Mouse (Mus musculus): ENCODE results near the gene Gm4881.

The Gm4881 gene

DNA sequence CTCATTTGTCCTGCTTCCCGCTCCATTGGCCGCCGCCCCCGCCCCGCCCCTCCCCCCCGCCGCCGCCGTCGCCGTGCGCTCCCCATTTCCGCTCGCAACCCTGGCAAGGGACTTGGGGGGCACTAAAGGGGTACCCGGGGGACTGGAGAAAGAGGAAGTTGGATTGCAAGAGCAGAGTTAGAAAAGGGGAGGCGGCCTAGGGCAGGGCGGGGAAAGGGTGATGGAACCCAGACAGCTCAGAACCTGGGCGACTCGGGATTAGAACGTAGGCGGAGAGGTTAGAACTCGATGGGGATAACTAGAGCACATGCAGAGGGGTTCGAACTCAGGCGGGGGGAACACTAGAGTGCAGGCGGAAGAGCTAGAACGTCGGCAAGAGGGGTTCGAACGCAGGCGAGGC, 10.2 kb upstream of the Gm4881 start:
- peak in 1 of 2 experiments; percentile 68 for DNase-seq (ENCODE audit: low spot score in 2 of 2)

- DNase-seq (ENCODE audit: low spot score in 2 of 2) = no peak
Measured at GRCm38 (mm10) chr7:24953966-24954365, 9.7 kb upstream of the Gm4881 start.

DNA sequence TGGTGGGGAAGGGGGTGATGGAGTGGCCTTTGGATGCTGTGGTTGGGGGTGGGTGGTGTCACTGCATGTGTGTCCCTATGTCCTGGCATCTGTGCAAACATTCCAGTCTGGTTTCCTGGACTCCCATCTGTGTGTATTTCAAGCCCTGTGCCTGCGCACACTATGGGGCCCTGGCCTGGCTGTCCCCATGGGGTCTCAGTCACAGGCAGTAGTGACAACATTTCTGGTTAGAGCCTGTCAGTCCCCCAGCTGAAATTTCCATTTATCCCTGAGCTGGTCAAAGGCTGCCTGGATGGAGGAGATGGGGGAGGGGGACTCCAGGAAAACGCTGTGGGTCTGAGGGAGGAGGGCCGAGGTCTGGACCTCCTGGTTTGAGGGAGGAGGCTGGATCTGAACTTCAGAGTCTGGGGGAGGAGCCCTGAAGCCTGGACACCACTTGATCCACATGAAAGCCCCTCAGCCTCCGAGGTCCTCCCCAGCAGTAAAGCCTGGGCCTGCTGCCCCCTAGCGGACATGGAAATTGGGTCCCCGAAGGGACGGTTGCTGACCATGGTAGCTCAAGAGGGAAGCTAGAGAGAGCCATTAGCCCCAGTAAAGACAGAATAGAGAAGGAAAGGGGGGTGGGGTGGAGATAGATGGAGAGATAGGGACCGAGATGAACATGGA, 5.8 kb upstream of the Gm4881 start:
- DNase-seq (ENCODE audit: low spot score in 2 of 2) = peak; percentile 61 to 79

- no peak for DNase-seq (ENCODE audit: low spot score in 2 of 2)
Measured at GRCm38 (mm10) chr7:24948774-24949173, 4.5 kb upstream of the Gm4881 start.

- no peak for DNase-seq (ENCODE audit: low spot score in 2 of 2)
Measured at GRCm38 (mm10) chr7:24947316-24948048, 3.2 kb upstream of the Gm4881 start.

- DNase-seq (ENCODE audit: low spot score in 2 of 2) = no peak
Measured at GRCm38 (mm10) chr7:24943641-24944040, 653 bp downstream of the Gm4881 start.

GRCm38 (mm10) chr7:24931651-24932050, 12.6 kb downstream of the Gm4881 start:
- DNase-seq (ENCODE audit: low spot score in 2 of 2) = no peak

DNA sequence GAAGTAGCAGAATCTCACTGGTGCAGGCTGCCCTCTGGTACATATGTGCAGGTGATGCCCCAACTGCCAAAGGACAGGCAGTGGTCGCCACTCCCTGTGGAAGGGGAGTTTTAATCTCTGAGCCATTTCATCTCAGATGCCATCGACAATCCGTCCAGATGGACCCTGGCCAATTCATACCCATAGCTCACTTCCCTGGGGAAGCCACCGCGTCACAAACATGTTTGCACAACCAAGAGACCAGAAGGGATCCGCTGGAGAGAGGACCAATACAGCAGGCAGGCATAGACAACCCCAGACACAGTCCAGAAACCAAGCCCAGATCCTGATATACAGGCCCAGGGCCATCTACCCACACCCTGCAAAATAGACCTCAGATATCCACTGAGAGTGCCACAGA, 13.8 kb downstream of the Gm4881 start:
- no peak for DNase-seq (ENCODE audit: low spot score in 2 of 2)

GRCm38 (mm10) chr7:24919728-24920127, 24.6 kb downstream of the Gm4881 start:
- no peak for DNase-seq (ENCODE audit: low spot score in 2 of 2)

DNA sequence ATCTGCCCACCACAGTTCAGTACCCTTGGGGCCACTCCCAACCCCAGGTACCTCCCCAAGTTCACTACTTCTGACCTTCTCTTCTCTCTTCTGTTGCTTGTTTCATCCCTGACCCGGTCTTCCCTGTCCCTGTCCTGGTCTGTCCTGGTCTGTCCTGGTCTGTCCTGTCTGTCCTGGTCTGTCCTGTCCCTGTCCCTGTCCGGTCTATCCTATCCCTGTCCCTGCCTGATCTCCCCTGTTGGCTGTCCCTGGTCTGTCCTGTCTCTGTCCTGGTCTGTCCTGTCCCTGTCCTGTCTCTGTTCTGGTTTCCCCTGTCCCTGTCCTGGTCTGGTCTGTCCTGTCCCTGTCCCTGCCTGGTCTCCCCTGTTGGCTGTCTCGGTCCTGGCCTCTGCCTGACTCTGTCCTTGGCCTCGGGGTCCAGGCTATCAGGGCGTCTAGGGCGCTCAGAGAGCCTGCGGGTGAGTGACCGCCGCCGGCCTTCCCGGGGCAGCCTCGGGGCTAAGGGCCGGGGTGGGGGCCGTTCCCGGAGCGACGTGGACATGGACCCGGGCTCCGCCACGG, 25.5 kb downstream of the Gm4881 start:
- no peak for DNase-seq (ENCODE audit: low spot score in 2 of 2)

DNA sequence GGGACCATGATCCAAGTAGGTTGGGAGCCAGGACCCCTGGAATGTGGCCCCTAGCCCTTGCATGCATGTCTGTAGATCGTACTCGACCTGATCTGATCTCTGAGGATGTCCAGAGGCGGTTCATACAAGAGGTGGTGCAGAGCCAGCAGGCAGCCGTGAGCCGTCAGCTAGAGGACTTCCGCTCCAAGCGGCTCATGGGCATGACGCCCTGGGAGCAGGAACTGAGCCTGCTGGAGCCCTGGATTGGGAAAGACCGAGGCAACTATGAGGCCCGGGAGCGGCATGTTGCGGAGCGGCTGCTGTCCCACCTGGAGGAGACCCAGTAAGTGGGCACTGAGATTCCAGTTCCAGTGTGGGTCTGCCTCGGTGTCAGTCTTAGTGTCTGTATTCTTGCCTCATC, 31.8 kb downstream of the Gm4881 start:
- DNase-seq (ENCODE audit: low spot score in 2 of 2) = no peak

DNA sequence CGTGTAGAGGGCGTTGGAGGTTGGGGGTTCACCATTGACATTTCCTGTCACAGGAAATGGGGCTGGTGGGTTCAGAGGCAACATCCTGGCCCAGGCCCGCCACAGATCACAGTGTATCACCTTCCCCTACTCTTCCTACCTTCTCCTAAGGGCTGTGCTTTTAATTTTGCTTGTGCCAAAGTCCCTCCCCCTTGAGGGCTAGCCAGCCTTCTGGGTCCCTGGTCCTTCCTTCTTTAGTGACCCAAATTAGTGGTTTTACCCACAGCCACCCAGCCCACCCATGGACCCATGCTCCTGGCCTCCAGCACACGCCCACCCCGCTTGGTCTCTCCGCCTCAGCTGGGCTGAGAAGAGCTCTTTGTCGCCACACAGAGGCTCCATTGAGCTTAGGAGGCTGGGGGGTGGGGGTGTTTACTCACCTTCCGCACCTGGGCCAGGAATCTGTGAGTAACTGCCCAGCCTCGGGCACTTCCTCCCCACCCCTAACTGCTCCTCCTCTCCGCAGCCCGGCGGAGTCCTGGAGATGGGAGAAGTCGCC, 37.0 kb downstream of the Gm4881 start:
- peak; percentile 81 to 82 for DNase-seq (ENCODE audit: low spot score in 2 of 2)

DNA sequence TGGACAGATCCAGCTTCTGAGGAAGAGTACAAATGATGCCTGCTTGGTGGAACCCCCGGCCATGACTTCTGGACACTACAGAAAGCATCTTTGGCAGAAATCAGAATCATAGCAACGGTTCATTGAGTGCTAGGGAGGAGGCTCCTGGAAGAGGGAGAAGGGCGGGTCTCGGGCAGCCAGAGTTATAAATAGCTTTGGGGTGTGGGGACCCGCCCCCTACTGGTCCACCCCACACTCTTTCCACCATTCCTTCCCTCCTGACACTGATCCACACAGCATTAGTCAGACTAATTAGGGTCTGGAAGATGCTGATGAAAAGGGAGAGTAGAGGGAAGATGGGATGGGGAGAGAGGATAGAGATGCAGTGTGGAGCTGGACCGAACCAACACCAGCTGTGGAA, 37.7 kb downstream of the Gm4881 start:
- DNase-seq (ENCODE audit: low spot score in 2 of 2) = no peak

GRCm38 (mm10) chr7:24904936-24905335, 39.4 kb downstream of the Gm4881 start:
- DNase-seq (ENCODE audit: low spot score in 2 of 2) = peak; percentile 73 to 81

DNA sequence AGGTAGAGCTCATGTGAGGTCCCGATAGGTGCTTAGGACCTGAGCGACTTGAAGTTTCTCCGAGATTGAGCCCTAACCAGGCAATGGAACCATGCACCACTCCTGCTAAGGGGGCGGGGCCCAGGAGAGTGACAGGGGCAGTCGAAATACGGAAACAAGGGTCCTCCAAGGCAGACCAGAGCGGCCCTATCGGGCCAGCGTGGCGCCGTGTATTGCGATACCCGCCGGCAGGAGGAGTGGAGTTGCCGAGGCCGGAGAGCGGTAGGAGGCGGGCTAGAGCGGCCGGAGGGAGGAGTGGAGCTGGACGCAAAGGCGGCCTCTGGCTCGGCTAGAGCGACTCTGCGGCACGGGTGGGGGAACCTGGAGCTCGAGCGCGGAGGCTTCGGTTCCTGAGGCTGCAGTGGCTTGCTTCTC, 40.2 kb downstream of the Gm4881 start:
- peak; percentile 98 for DNase-seq (ENCODE audit: low spot score in 2 of 2)

GRCm38 (mm10) chr7:24903444-24903825, 40.9 kb downstream of the Gm4881 start:
- DNase-seq (ENCODE audit: low spot score in 2 of 2) = peak in 1 of 2 experiments; percentile 15

DNA sequence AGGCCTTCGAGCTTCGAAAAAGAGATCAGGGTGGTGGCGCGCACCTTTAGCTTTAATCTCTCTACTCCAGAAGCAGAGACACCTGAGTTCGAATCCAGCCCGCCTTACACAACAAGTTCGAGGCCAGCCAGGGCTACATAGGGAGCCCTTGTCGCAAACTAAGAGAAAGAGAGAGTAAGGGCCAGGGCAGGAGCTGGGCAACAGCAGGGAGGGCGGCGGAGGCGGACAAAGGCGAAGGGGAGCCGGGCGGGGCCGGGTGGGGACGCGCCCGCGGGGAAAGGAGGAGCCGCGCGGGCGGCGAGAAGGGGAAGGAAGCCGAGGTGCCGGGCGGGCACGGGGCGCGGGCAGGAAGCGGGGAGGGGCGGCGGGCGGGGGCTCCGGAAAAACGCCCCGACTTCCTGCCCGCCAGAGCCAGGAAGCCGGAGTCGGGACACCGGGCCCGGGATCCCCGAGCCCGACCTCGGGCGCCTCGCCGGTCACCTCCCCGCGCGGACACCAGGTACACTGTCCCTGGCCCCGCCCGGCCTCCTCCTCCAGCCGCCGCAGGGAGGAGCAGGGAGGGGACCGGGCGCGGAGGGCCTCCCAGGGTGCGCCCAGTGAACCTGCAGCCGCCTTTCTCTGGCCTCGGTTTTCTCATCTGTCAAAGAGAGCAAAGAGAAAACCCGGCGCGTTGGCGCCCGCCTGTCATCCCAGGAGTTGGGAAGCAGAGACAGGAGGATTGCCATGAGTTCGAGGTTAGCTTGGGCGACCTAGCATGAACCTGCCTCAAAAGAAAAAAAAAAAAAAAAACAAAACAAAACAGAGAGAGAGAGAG, 41.5 kb downstream of the Gm4881 start, which contains the start of gene Arhgef1:
Gene Arhgef1, plus strand, starts transcription at position 283 of the 814 bp plus-strand sequence.
- peak; percentile 51 to 65 for DNase-seq (ENCODE audit: low spot score in 2 of 2)

DNA sequence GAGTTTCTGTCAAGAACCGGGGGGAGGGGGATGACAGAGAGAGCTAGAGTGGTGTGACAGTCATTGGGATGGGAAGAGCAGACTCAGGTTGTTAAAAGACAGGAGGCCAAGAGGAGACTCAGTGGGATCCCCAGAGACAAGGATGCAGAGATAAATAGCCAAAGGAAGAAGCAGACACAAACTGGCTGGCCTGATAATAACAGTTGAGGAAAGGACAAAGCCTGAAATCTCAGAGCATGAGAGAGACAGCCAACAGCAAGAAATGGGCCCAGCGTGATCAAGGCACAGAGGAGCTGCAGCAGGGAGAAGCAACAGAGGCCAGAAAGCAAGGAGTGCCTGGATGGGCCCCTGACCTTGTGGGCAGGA, 42.0 kb downstream of the Gm4881 start:
- no peak for DNase-seq (ENCODE audit: low spot score in 2 of 2)

DNA sequence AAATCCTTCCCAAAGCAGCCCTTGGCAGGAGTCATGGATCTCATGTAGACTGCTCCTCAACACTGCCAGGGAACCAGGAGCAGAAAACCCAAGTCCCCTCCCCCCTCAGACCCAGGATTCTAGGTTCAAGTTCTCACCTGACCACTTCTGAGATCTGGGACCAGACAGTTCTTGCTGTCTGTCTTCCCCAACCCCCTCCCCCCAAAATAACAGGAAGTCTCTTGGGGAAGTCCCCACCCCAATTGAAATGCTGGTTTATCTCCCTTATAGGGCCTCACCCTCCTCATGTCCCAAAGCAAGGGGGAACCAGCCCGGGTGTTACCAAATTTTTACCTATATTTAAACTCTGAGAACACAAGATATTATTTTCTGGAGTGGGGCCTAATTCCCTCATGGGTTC, 42.5 kb downstream of the Gm4881 start:
- DNase-seq (ENCODE audit: low spot score in 2 of 2) = peak; percentile 51 to 69

DNA sequence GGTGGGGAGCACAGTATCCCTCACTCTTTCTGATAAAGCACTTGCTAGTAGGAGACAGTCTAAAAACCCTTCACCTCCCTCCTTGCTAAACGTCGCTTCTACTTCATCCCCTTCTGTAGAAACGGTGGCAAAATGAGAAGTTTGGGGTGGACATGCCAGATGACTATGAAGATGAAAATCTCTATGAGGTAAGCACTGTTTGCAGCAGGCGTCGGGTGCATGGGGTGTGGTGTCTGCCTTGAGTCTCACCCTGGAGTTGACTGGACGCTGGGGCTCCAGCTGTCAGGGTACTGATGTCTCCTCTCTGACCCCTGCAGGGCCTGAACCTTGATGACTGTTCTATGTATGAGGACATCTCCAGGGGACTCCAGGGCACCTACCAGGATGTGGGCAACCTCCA, 43.2 kb downstream of the Gm4881 start:
- DNase-seq (ENCODE audit: low spot score in 2 of 2) = peak in 1 of 2 experiments; percentile 35

DNA sequence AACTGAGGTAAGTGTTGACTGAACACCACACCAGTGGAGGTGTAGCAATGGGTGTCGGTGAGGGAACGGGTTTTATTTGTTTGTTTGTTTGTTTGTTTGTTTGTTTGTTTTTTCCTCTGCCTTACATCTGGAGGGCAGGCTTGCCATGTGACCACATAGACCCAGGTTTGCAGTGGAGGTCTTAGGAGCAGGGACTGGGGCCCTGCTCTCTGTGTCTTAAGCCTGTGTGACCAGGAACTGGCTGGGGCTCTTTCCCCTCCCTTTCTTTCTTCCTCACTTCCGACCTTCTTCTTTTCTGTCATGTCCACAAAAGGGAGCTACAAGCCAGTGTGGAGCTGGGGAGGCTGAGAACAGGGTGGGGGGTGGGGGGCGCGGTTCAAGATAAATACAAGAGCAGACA, 46.3 kb downstream of the Gm4881 start:
- no peak for DNase-seq (ENCODE audit: low spot score in 2 of 2)

DNA sequence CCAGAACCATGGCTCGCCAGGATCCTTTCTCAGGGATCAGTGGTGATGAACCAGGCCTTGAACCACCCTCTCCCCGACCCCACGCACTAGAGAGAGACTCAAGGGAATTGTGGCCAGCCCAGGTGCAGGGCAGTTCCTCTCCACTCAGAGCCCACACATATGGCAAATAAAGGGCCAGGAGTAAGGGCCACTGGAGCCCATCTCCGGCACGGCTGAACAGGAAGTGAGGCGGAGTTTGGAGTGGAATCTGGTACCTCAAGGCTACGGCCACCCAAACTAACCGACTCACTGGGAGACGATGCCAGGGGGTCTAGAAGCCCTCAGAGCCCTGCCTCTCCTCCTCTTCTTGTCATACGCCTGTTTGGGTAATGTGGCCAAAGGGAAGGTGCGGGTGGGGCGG, 47.1 kb downstream of the Gm4881 start, which contains the start of gene Cd79a:
Gene Cd79a, plus strand, starts transcription at position 158 of the 400 bp plus-strand sequence.
- peak in 1 of 2 experiments; percentile 86 for DNase-seq (ENCODE audit: low spot score in 2 of 2)

All from natural killer cell, adult 2 months (primary cell).